In the genomic region with DNA sequence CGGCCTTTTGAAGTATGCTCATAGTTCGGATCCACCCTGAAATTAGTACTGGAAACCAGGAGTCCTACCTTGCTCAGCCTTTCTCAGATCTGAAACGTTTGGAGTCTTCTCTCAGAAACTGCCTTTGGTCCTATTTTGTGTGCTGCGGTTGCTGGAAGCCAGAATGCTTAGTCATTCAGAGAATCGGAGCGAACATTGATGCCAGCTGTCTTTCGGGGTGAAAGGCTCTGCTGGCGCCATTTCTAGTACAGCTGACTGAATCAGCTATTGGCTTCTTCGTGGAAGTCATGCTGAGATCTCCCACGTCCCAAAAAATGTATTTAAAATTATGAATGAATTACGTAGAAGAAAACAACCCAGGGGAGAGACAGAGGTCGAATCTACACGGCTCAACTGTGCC, we compare ENCODE assay signal across 13 mouse cellular contexts.
DNase-seq lines count a peak whose midpoint lies in the region; ATAC-seq and TF ChIP-seq lines count a peak whose summit lies in the region.
"Had no signal": no experiment of that assay in that cellular context is flagged by ENCODE, and none has a peak within 500 bp of the region (broad histone marks: within the 10 kb centered on the region; RNA-seq: fewer than 3 reads in every experiment).

No protein-coding gene starts in this region.

- H3K9me3 ChIP-seq in kidney, embryonic 15.5 days (replicated peaks), result no peaks in the 10 kb centered on the region
- H3K9me3 ChIP-seq: embryonic facial prominence, embryonic 13.5 days; heart, embryonic 15.5 days; liver, embryonic 15.5 days; midbrain, embryonic 12.5 days had no signal

- no peaks in the 10 kb centered on the region for H3K4me1 ChIP-seq in kidney, embryonic 15.5 days
- H3K4me1 ChIP-seq: liver, embryonic 15.5 days had no signal

- no peak overlapping the region for H3K9ac ChIP-seq in kidney, embryonic 15.5 days
- H3K9ac ChIP-seq: embryonic facial prominence, embryonic 13.5 days; heart, embryonic 15.5 days; liver, embryonic 15.5 days; midbrain, embryonic 12.5 days had no signal

- no peak for TF ChIP-seq CTCF in left cerebral cortex, adult 2 months (IDR thresholded peaks at IDR 0.05)
- TF ChIP-seq CTCF in layer of hippocampus, adult 2 months (conservative IDR thresholded peaks at IDR 0.05), result no peak

- DNase-seq in cerebellum, postnatal 14 days, result peak; percentile 44 to 54
- no peak for DNase-seq in cerebellum, postnatal 36 days
- DNase-seq in left cerebral cortex, adult 2 months (ENCODE audit: extremely low spot score in 1 of 2, low spot score in 2 of 2), result peak in 1 of 2 experiments; percentile 37
- no peak for DNase-seq in left cerebral cortex, adult 11 months (ENCODE audit: low spot score)
- DNase-seq in NIH3T3 (ENCODE audit: low read depth), result peak; percentile 90
- peak; percentile 59 to 64 for DNase-seq in layer of hippocampus, adult 2 months (ENCODE audit: low spot score in 2 of 2)
- no peak for DNase-seq in kidney, postnatal 4 days

- 86% methylated on average over 13 of the region's 13 CpGs for WGBS in kidney, embryonic 15.5 days

- ATAC-seq in kidney, embryonic 15.5 days (replicated peaks; ENCODE audit: low FRiP score), result no peak
- ATAC-seq: intestine, embryonic 16.5 days had no signal

- H3K4me2 ChIP-seq in kidney, embryonic 15.5 days, result no peak overlapping the region
- H3K4me2 ChIP-seq: embryonic facial prominence, embryonic 13.5 days; heart, embryonic 15.5 days; liver, embryonic 15.5 days; midbrain, embryonic 12.5 days had no signal

- H3K36me3 ChIP-seq in kidney, embryonic 15.5 days, result peaks cover 85% of the 10 kb centered on the region
- H3K36me3 ChIP-seq: liver, embryonic 15.5 days; midbrain, embryonic 12.5 days had no signal

- intact Hi-C loops in left cerebral cortex, adult 2 months (cut with DNase I), result loop anchor here (2.0 kb wide), 1 partner anchor 35 kb away; no protein-coding TSS in a partner anchor

- peak overlapping the region; percentile 48 for H3K27ac ChIP-seq in left cerebral cortex, adult 2 months
- H3K27ac ChIP-seq in layer of hippocampus, adult 2 months, result peak overlapping the region; percentile 68
- H3K27ac ChIP-seq in kidney, embryonic 15.5 days, result no peak overlapping the region
- H3K27ac ChIP-seq: embryonic facial prominence, embryonic 13.5 days; heart, embryonic 15.5 days; liver, embryonic 15.5 days; midbrain, embryonic 12.5 days had no signal

- no peaks in the 10 kb centered on the region for H3K27me3 ChIP-seq in kidney, embryonic 15.5 days
- H3K27me3 ChIP-seq: embryonic facial prominence, embryonic 13.5 days; heart, embryonic 15.5 days; liver, embryonic 15.5 days; midbrain, embryonic 12.5 days had no signal

- no peak overlapping the region for H3K4me3 ChIP-seq in left cerebral cortex, adult 2 months
- no peak overlapping the region for H3K4me3 ChIP-seq in layer of hippocampus, adult 2 months
- H3K4me3 ChIP-seq in kidney, embryonic 15.5 days (replicated peaks), result no peak overlapping the region
- H3K4me3 ChIP-seq: embryonic facial prominence, embryonic 13.5 days; heart, embryonic 15.5 days; liver, embryonic 15.5 days; midbrain, embryonic 12.5 days had no signal

Comparison
In these comparisons a context has a peak if more than half of its experiments do, and no peak if none do; other contexts are left out.
1. DNase-seq: peak in cerebellum, postnatal 14 days (2 of 2), NIH3T3 (single experiment) and layer of hippocampus, adult 2 months (2 of 2); none in cerebellum, postnatal 36 days (0 of 2), left cerebral cortex, adult 11 months (single experiment) and kidney, postnatal 4 days (0 of 2).